ENCODE assay signal across 25 mouse cellular contexts in the genomic region with DNA sequence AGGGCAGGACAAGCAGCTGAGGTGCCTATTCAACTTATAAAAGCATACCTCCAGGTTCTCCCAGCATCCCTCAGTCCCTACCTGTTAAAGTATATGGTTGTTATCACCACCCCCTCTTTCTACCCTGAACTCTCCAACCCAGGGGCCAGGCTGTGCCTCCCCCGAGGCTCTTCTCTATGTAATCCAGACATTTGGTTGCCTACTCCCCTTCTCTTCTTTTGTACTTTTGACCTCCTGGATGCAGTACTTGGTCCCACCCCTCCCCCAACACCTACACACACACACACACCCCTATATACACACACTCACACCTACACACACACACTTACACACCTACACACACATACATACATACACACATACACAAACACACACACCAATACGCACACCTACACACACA.
DNase-seq lines count a peak whose midpoint lies in the region; ATAC-seq and TF ChIP-seq lines count a peak whose summit lies in the region.
"Had no signal": no experiment of that assay in that cellular context is flagged by ENCODE, and none has a peak within 500 bp of the region (broad histone marks: within the 10 kb centered on the region; RNA-seq: fewer than 3 reads in every experiment).

No protein-coding gene starts in this region.

- no peak overlapping the region for H3K27ac ChIP-seq in intestine, embryonic 14.5 days (ENCODE audit: low read depth)
- H3K27ac ChIP-seq in intestine, postnatal 0 days (ENCODE audit: low read depth, low read length) = no peak overlapping the region
- no peak overlapping the region for H3K27ac ChIP-seq in midbrain, embryonic 11.5 days (ENCODE audit: low read depth, low read length)
- no peak overlapping the region for H3K27ac ChIP-seq in midbrain, embryonic 16.5 days (ENCODE audit: low read length)
- H3K27ac ChIP-seq: embryonic facial prominence, embryonic 10.5 days; embryonic facial prominence, embryonic 12.5 days; forebrain, embryonic 13.5 days had no signal

- no peaks in the 10 kb centered on the region for H3K9me3 ChIP-seq in intestine, embryonic 14.5 days (ENCODE audit: control insufficient read depth, low read length)
- no peaks in the 10 kb centered on the region for H3K9me3 ChIP-seq in intestine, postnatal 0 days (ENCODE audit: control insufficient read depth)
- H3K9me3 ChIP-seq in midbrain, embryonic 11.5 days (ENCODE audit: control insufficient read depth, low read length) = no peaks in the 10 kb centered on the region
- no peaks in the 10 kb centered on the region for H3K9me3 ChIP-seq in midbrain, embryonic 16.5 days (replicated peaks; ENCODE audit: control insufficient read depth, low read length, poor library complexity, severe bottlenecking)
- H3K9me3 ChIP-seq: embryonic facial prominence, embryonic 10.5 days; embryonic facial prominence, embryonic 12.5 days; forebrain, embryonic 13.5 days had no signal

- H3K4me1 ChIP-seq in intestine, embryonic 14.5 days (replicated peaks; ENCODE audit: control insufficient read depth, insufficient read depth, low read length) = no peaks in the 10 kb centered on the region
- H3K4me1 ChIP-seq in intestine, postnatal 0 days (replicated peaks; ENCODE audit: control insufficient read depth, insufficient read depth, low read length) = no peaks in the 10 kb centered on the region
- H3K4me1 ChIP-seq in midbrain, embryonic 11.5 days (ENCODE audit: control insufficient read depth, insufficient read depth, low read length) = no peaks in the 10 kb centered on the region
- no peaks in the 10 kb centered on the region for H3K4me1 ChIP-seq in midbrain, embryonic 16.5 days (ENCODE audit: control insufficient read depth, insufficient read depth, low read length)
- H3K4me1 ChIP-seq: embryonic facial prominence, embryonic 10.5 days; embryonic facial prominence, embryonic 12.5 days; forebrain, embryonic 13.5 days had no signal

- H3K4me3 ChIP-seq in intestine, embryonic 14.5 days (ENCODE audit: low read depth, low read length) = no peak overlapping the region
- H3K4me3 ChIP-seq in intestine, postnatal 0 days (ENCODE audit: low read depth, low read length) = no peak overlapping the region
- H3K4me3 ChIP-seq in midbrain, embryonic 11.5 days (ENCODE audit: low read depth, low read length) = no peak overlapping the region
- no peak overlapping the region for H3K4me3 ChIP-seq in midbrain, embryonic 16.5 days (ENCODE audit: low read depth, low read length)
- H3K4me3 ChIP-seq: embryonic facial prominence, embryonic 10.5 days; embryonic facial prominence, embryonic 12.5 days; forebrain, embryonic 13.5 days had no signal

- ATAC-seq in intestine, embryonic 14.5 days (replicated peaks; ENCODE audit: low FRiP score, low TSS enrichment, low read depth) = no peak
- ATAC-seq in intestine, postnatal 0 days = no peak
- no peak for ATAC-seq in midbrain, embryonic 11.5 days (ENCODE audit: low FRiP score)
- no peak for ATAC-seq in midbrain, embryonic 16.5 days
- ATAC-seq: activated CD4-positive, CD25-positive, alpha-beta regulatory T cell, adult 4 months; CD4-positive, CD25-positive, alpha-beta regulatory T cell, adult 4 months; forebrain, embryonic 13.5 days; Patski had no signal

- H3K9ac ChIP-seq in intestine, embryonic 14.5 days (ENCODE audit: low read length) = no peak overlapping the region
- H3K9ac ChIP-seq in intestine, postnatal 0 days (ENCODE audit: low read depth, low read length) = no peak overlapping the region
- no peak overlapping the region for H3K9ac ChIP-seq in midbrain, embryonic 11.5 days (ENCODE audit: low read length)
- H3K9ac ChIP-seq in midbrain, embryonic 16.5 days (ENCODE audit: low read depth, low read length) = no peak overlapping the region
- H3K9ac ChIP-seq: embryonic facial prominence, embryonic 12.5 days; forebrain, embryonic 13.5 days had no signal

- peak; percentile 55 for DNase-seq in heart, adult 11 months
- DNase-seq in heart, adult 18-20 months = no peak
- peak; percentile 43 for DNase-seq in intestine, embryonic 14.5 days (ENCODE audit: low spot score)
- DNase-seq in midbrain, embryonic 11.5 days (ENCODE audit: low spot score, missing footprints) = peak; percentile 33
- DNase-seq in testis, postnatal 10 days (ENCODE audit: low spot score) = peak; percentile 23
- DNase-seq in testis, postnatal 14 days (ENCODE audit: low spot score) = no peak
- DNase-seq: adrenal gland, adult 8-10 months; adrenal gland, postnatal 14 days; adrenal gland, postnatal 36 days; B cell, adult 2 months; cerebellum, adult 11-12 months; cerebellum, adult 2 months; cerebellum, adult 9-10 months; cerebellum, postnatal 10 days; cerebellum, postnatal 25 days had no signal

- 70% methylated on average over 2 of the region's 2 CpGs for WGBS in intestine, embryonic 14.5 days
- 71% methylated on average over 2 of the region's 2 CpGs for WGBS in intestine, postnatal 0 days
- WGBS in midbrain, embryonic 11.5 days = 80% methylated on average over 2 of the region's 2 CpGs
- WGBS in midbrain, embryonic 16.5 days = 80% methylated on average over 2 of the region's 2 CpGs

- no peak for TF ChIP-seq CTCF in intestine, postnatal 0 days (IDR thresholded peaks at IDR 0.05; ENCODE audit: low read depth)

- H3K27me3 ChIP-seq in intestine, embryonic 14.5 days (replicated peaks; ENCODE audit: control insufficient read depth, insufficient read depth, low read length) = no peaks in the 10 kb centered on the region
- no peaks in the 10 kb centered on the region for H3K27me3 ChIP-seq in intestine, postnatal 0 days (replicated peaks; ENCODE audit: control insufficient read depth, insufficient read depth, low read length)
- no peaks in the 10 kb centered on the region for H3K27me3 ChIP-seq in midbrain, embryonic 11.5 days (ENCODE audit: control insufficient read depth, insufficient read depth, low read length)
- no peaks in the 10 kb centered on the region for H3K27me3 ChIP-seq in midbrain, embryonic 16.5 days (ENCODE audit: control insufficient read depth, insufficient read depth, low read depth, low read length)
- H3K27me3 ChIP-seq: CH12.LX; embryonic facial prominence, embryonic 12.5 days; forebrain, embryonic 13.5 days; Patski had no signal

- no peak overlapping the region for H3K4me2 ChIP-seq in intestine, embryonic 14.5 days (ENCODE audit: low read length)
- H3K4me2 ChIP-seq in intestine, postnatal 0 days (replicated peaks; ENCODE audit: low read depth) = no peak overlapping the region
- H3K4me2 ChIP-seq in midbrain, embryonic 11.5 days = no peak overlapping the region
- H3K4me2 ChIP-seq in midbrain, embryonic 16.5 days (ENCODE audit: low read length) = no peak overlapping the region
- H3K4me2 ChIP-seq: embryonic facial prominence, embryonic 12.5 days; forebrain, embryonic 13.5 days had no signal

- no peaks in the 10 kb centered on the region for H3K36me3 ChIP-seq in intestine, embryonic 14.5 days (ENCODE audit: control insufficient read depth, insufficient read depth, low read length)
- H3K36me3 ChIP-seq in intestine, postnatal 0 days (ENCODE audit: control insufficient read depth, insufficient read depth) = no peaks in the 10 kb centered on the region
- no peaks in the 10 kb centered on the region for H3K36me3 ChIP-seq in midbrain, embryonic 11.5 days (ENCODE audit: control insufficient read depth, insufficient read depth, low read length)
- H3K36me3 ChIP-seq in midbrain, embryonic 16.5 days (ENCODE audit: control insufficient read depth, insufficient read depth, low read length) = no peaks in the 10 kb centered on the region
- H3K36me3 ChIP-seq: embryonic facial prominence, embryonic 10.5 days; embryonic facial prominence, embryonic 12.5 days; G1E had no signal

Comparison
In these comparisons a context has a peak if more than half of its experiments do, and no peak if none do; other contexts are left out.
1. DNase-seq: peak in heart, adult 11 months (single experiment), intestine, embryonic 14.5 days (single experiment), midbrain, embryonic 11.5 days (single experiment) and testis, postnatal 10 days (single experiment); none in heart, adult 18-20 months (0 of 2) and testis, postnatal 14 days (single experiment).